Mouse (Mus musculus): ENCODE data around the gene Serbp1.

GRCm38 (mm10) chr6:67218566-67218965, 19.4 kb upstream of the Serbp1 start:
- no peak for TF ChIP-seq EP300 (IDR thresholded peaks at IDR 0.05; ENCODE audit: low read depth)
- TF ChIP-seq CTCF (IDR thresholded peaks at IDR 0.05; ENCODE audit: low read depth) = no peak
